Mouse (Mus musculus) CH12F3 (cell line): ENCODE measurements around the gene Rps5.
"Not testable (repeated sequence)": the region's sequence is repeated elsewhere in the genome, so short reads cannot be mapped to it uniquely, and the experiment has no call there.

Source experiments
- in situ Hi-C: fragments of 300-500 bp; cut with MboI; formaldehyde crosslinking; loops from 2 replicates; pipeline ENCODE4 v1.14.3; 2020; ENCODE audit warnings: low sequenced_read_pairs

The Rps5 gene

DNA sequence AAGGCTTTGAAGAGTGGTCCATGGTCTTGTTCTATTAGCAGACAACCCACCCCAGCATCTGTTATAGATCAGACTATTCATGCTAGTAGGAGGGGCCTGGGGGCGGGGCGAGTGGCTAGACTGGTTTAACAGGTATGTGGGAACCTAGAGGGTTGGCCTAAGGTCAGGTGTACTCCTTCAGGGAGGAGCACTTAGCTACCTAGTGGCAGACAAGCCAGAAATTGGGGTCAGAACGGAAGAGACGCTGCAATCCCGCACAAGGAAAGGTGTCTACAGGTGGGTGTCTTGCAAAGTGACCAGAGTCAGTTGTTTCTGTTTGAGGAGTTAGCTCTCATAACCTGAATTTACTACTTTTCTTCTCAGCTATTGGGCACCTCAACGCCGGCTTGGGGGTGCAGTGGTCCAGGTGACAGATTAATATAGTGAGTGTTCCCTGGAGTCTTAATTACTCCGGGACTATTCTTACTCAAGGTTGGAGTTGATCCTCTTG, 5.1 kb downstream of the Rps5 start, which contains the start of gene Rnf225:
Rnf225 (plus strand) TSS at position 226 of the 490 bp plus-strand sequence.
- in situ Hi-C loops: no loop called here

DNA sequence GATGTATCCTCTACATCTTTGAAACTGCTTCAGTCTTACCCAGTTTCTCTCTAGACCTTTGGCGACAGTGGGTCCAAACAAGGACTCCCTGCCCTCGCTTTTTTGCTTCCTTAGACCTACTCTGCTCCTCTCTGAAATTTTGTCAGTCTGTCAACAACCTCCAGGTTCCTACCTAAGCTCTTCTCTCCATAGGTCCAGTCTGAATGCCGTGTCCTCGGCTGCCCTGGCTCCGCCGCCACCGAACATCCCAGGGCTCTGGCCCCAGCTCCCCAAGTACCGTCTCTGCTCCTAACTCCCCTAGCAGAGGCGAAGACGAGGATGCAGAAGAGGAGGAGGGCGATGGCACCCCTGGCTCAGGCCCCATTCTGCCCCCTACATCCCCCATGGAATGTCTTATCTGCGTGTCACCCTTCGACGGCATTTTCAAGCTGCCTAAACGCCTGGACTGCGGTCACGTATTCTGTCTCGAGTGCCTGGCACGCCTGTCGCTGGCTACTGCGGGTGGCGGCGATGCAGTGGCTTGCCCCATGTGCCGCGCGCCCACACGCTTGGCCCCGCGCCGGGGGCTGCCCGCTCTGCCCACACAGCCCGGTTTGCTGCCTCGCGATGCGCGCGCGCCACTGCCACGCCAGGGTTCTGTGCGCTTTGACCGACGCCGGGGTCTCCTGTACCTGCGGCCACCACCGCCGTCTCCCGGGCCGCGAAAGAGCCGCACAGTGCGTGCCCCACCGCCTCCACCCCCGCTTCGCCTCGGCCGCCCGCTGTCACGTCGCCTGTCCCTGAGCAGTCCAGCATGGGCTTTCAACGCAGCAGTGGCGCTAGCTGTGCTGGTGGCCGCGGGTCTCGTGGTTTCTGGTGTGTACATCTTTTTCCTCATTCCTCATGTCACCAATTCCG, 5.9 kb downstream of the Rps5 start:
- in situ Hi-C loops: no loop called here

DNA sequence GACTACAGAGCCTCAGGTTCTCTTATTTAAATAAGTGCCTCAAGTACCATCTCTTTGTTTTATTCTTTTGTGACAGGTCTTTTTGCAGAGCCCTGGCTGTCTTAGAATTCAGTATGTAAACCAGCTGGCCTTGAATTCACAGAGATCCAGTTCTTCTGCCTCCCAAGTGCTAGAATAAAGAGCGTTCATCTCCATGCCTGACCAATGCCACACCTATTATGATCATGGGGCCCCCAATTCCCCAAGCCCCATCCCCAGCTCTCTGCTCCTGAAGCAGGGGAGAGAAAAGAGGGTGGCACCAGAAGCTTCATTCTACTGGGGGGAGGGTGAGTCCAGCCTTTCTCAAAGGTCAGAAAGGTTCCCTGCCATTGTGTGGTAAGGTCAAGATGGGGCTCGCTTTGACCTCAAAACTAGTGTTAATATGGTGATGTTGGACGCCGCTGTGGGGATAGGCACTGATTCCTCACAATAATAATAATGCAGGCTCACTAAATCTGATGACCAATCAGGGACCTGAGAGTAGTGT, 11.6 kb downstream of the Rps5 start:
- in situ Hi-C loops: no loop called here

DNA sequence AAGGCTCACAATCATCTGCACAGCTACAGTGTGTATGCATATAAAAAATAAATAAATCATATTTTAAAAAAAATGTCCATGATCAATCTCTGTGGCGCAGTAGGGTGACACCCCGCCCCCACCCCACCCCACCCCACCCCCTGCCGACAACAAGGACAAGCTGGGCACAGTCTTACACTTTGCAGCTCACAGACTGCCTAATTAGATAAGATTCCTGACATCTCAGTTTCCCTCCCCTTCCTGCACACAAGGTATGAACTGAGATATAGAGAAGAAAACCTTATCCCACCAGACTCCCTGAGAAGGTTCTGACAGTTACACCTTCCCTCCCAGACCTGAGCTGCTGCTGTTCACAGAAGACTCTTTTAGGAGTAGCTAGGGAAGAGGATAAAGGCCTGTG, 12.7 kb downstream of the Rps5 start:
- in situ Hi-C loops: no loop called here

DNA sequence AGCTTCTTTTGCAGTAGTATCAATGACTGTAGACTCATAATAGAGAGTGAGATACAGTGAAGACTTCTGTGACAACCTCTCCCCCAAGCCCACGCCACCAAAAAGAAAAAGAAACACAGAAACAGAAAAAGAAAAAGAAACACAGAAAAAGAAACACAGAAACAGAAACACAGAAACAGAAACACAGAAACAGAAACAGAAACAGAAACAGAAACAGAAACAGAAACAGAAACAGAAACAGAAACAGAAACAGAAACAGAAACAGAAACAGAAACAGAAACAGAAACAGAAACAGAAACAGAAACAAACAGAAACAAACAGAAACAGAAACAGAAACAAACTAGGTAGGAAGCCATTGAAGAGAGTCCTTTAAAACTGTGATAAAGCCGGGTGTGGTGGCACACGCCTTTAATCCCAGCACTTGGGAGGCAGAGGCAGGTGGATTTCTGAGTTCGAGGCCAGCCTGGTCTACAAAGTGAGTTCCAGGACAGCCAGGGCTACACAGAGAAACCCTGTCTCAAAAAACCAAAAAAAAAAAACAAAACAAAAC, 15.2 kb downstream of the Rps5 start:
- in situ Hi-C loops: not testable (repeated sequence)

DNA sequence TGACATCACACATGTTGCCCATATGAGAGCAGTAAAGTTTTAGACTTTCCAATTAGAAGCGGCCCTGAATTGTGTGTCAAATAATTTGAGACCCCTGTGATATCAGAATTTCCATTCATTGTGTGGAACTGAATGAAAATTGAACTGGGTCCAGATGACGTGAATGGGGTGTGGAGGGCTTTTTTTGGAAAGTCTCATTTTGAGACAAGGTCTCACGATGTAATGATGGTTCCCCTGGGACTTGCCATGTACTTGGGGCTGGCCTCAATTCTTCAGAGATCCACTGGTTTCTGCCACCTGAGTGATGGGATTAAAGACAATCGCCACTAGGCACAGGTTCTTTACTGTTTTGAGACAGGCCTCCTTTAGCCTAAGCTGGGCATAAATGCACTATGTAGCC, 18.5 kb downstream of the Rps5 start:
- in situ Hi-C loops: no loop called here

DNA sequence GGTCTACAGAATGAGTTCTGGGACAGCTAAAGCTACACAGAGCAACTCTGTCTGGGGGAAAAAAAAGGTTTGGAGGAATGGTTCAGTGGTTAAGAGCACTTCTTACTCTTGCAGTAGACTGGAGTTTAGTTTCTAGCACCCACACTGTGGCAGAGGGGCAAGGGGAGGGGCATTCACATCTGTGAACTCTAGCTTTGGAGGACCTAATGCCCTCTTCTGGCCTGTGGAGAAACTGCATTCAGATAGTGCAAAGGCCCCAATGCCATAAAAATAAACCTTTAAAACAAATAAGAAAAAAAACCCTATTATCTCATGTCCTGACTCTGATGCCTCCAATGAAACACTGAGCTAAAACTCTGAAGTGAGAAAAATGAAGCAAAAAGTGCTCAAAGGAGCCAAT, 21.4 kb downstream of the Rps5 start:
- in situ Hi-C loops: no loop called here

DNA sequence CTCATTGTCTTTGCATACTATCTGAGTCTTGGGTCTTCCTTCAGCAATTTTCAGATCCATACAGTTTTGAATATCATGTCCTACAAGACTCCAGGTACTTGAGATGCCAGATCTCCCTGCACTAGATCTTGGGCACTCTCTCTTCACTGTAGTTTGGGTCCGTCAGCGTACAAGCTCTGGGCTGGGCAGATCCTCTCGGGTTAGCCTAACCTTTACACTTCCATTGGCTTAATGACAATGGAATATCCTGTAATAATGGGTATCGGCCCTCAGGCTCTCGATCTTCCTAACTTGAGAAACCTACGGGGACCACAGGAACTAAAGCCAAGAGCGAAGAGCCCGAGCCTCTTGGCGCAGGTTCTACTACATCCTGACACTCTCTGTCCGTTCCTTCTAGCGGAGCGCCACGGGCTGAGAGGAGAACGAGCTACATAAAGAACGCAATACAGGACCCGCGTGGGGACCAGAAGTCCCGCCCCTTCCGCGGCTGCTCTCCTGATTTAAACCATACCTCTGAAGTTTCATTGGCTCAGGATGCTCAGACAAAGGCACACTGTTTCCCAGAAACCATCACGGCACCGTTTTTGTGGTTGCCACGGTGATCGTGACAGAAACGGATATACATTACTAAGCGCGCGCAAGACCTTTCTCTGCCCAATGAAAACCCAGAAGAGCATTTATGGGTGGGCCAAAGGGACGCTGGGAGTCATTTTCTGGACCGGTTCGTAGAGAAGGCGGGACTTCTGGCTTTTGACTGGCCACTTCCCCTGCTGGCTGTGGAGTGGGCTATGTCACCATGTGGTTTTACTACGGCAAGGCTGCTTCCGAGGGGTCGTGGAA, 27.2 kb downstream of the Rps5 start:
- in situ Hi-C loops: no loop called here

DNA sequence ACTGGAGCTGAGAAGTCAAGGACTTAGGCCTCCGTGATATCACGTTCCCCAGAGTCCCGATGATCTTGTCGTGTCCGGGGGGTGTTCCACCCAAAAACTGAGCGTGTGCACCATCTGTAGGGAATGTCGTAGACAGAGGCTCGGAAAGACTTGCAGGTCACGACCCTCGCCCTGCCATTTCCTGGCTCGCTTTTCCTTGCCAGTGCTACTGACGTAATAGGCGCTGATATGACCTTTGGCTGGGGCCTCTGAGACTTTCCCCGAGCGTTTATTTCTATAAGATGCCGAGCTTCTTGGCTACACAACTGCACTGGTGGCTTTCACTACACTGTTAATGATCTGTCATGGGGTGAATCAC, 27.8 kb downstream of the Rps5 start:
- in situ Hi-C loops: no loop called here

DNA sequence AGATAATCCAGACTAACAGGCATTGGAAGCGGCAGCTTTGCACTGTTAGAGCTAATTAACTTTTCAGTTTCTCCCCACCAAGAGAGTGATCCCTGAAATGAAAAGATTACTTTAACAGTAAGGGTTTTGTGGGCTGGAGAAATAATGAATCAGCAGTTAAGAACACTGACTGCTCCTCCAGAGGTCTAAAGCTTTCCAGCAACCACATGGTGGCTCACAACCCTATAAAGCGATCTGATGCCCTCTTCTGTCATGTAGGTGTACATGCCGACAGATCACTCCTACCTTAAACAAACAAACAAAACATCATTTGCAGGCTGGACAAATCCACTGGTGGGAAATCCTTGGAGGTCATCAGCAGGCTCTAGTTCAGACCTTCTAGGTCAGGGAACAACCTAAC, 32.8 kb downstream of the Rps5 start:
- in situ Hi-C loops: no loop called here

DNA sequence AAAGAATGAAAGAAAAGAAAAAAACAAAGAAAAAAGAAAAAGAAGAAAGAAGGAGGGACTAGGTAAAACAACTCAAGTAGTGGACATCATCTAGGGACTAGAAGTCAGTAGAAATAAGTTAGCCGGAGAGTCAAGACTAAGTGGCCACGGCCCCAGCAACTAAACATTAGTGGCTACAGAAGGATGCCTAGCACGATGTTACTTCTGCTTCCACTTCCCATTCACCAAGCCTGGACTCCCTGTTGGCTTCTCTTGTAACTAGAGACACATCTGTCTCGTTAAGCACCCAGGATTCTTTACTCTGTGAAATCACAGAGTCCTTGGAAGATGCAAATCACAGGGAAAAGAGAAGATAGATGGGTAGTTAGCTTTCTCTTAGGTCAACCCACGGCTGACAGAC, 35.4 kb downstream of the Rps5 start:
- in situ Hi-C loops: no loop called here

DNA sequence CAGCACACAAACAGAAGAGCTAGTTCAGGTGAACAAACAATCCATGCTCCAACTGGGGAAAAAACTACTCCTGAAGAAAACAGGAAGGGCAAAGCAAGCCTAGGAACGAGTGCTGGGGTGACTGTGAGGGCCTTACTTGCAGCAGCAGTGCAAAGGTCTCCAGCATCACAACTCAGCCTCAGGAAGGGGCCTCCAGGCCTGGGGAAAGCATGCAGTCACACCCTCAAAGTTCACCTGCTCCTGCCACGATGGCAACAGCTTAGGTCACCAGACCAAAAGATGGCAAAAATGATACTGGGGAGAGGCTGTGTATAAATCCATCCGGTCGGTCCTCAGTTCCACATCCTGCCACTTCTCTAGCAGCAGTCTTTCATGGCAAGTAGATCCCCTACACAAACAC, 36.9 kb downstream of the Rps5 start:
- in situ Hi-C loops: no loop called here

DNA sequence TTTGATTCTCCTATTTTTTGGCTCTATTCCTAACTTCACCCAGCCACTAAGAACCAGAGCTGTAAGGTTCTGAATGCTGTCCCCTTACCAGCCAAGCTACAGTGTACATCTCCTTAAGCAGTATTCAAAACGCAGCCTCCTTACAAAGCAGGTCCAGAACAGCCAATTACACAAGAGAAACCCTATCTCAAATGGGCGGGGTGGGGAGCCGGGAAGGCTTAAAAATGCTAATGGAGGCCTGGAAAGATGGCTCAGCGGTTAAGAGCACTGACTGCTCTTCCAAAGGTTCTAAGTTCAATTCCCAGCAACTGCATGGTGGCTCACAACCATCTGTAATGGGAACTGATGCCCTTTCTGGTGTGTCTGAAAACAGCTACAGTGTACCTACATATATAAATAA, 37.6 kb downstream of the Rps5 start:
- in situ Hi-C loops: no loop called here

DNA sequence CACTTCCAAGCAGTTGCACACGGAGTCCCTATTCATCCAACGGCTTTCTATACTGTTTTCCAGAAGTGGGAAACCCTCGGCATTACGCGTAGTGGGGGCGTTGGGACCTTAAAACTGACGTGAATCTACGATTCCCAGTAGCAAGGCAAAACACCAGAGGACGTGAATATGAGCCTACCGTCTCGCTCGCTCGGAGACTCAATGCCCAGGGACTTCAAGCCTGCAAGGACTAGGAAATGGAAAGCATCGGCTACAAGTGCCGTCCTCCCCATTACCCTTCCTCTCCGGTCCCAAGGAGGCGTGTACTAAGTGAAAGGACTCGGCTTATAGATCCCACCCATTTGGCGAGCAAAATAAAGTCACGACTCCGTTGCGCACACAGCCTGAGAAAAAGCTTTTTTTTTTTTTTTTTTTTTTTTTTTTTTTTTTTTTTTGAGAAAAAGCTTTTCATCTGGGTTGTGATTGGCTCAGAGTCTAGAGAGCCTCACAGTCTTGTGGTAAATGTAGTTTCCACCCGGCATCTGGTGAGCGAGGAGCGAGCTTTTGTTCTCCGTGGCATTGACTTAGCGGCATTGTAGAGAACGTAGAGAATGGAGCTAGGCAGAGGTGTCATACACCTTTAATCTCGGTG, 39.5 kb downstream of the Rps5 start:
- in situ Hi-C loops: no loop called here

DNA sequence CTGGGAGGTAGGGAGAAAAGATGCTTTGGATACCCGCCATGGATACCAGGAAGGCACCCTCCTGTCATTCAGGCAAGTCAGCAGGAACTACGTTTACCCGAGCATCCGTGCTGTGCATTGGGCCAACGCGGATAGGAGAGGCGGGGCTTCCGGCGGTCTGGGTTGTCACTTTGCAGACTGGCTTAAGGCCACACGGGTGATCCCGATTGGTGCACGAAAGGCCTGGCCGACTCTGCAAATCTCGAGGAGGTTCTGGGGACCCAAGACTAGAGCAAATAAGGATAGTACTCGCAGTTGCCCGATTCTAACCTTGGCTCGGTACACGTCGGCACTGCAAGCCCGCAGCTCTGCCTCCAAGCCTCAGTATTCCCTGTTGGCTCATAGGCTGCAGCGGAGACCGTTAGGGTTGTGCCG, 43.6 kb downstream of the Rps5 start, which contains the start of gene Zfp324:
Zfp324 (plus strand) TSS at position 161 of the 414 bp plus-strand sequence.
- in situ Hi-C loops: no loop called here

DNA sequence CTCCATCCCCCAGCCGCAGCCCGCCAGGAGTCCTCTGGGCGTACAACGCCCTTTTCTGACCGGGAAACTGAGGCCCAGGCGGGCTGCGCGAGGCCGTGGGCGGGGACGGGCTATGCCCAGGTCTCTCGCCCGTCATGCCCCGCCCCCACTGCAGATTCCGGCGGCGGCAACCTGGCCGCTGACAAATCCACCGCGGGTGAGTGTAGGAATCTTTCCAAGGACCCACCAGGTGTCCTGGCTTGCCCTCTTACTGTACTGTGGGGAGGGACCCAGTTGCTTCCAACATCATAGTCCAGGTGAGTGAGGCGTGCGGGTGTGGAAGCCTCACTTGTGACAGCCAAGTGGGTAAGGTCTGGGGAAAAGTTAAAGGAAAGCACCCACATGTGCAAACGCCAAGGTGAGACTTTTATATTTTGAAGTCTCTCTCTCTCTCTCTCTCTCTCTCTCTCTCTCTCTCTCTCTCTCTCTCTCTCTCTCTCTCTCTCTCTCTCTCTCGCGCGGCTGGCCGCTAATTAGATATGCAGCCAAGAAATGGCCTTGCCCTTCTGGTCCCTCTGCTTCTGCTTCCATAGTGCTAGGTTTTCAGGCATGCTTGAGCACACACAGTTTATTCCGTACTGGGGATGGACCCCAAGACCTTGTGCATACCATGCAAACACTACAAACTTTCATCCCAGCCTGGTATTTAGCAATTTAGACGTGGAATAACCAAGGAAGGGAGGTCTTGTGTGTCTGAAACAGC, 44.2 kb downstream of the Rps5 start:
- in situ Hi-C loops: no loop called here

DNA sequence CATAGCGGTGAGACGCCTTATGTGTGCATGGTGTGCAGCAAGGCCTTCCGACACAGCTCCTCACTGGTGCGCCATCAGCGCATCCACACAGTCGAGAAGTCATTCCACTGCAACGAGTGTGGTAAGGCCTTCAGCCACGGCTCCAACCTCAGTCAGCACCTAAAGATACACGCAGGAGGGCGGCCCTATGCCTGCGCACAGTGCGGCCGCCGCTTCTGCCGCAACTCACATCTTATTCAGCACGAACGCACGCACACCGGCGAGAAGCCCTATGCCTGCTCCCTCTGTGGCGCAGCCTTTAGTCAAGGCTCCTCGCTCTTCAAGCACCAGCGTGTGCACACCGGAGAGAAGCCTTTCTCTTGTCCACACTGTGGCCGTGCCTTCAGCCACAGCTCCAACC, 48.8 kb downstream of the Rps5 start:
- in situ Hi-C loops: no loop called here
